Mouse (Mus musculus): ENCODE results near the gene Tm9sf2.

Tm9sf2 gene

GRCm38 (mm10) chr14:122181078-122181814 lies 74.4 kb downstream of the Tm9sf2 start, which contains the start of gene Clybl:
TSS of gene Clybl (plus strand) at chr14:122181704.
- peak; percentile 96 to 98 for DNase-seq

- no peak for DNase-seq
These were observed 74.9 kb downstream of the Tm9sf2 start for GRCm38 (mm10) chr14:122181815-122182157.

GRCm38 (mm10) chr14:122182220-122182619 lies 75.4 kb downstream of the Tm9sf2 start:
- DNase-seq: no peak

GRCm38 (mm10) chr14:122183974-122184373 lies 77.1 kb downstream of the Tm9sf2 start:
- no peak for DNase-seq

- DNase-seq: no peak
These were observed 81.4 kb downstream of the Tm9sf2 start for GRCm38 (mm10) chr14:122188250-122188649.

GRCm38 (mm10) chr14:122189901-122190300 lies 83.1 kb downstream of the Tm9sf2 start:
- no peak for DNase-seq

GRCm38 (mm10) chr14:122190527-122190926 lies 83.7 kb downstream of the Tm9sf2 start:
- no peak for DNase-seq

- DNase-seq: peak in 1 of 2 experiments; percentile 69
These were observed 84.2 kb downstream of the Tm9sf2 start for GRCm38 (mm10) chr14:122190941-122191510.

GRCm38 (mm10) chr14:122194630-122195029 lies 87.8 kb downstream of the Tm9sf2 start:
- no peak for DNase-seq

GRCm38 (mm10) chr14:122196851-122197250 lies 90.0 kb downstream of the Tm9sf2 start:
- no peak for DNase-seq

- DNase-seq: no peak
These were observed 93.5 kb downstream of the Tm9sf2 start for GRCm38 (mm10) chr14:122200247-122200885.

GRCm38 (mm10) chr14:122209177-122209576 lies 102.3 kb downstream of the Tm9sf2 start:
- DNase-seq: no peak
